Mouse (Mus musculus) left cerebral cortex, adult 8-10 months (tissue): ENCODE results near the gene Bdkrb2. TPM values are rescaled to one million over a fixed set of nuclear protein-coding genes. Genes with fewer than 3 reads are reported as not detected.

ENCODE experiments used
- DNase-seq, 2 experiments: peaks; one replicate each; pipeline ENCODE4 v3.0.0; 2022; ENCODE audit warnings: low spot score in 2 of 2
- total RNA-seq, 4 experiments: library from RNA; stranded (reverse); gene quantifications; 2 replicates each; pipeline ENCODE4 v1.2.4; 2022

The Bdkrb2 gene
- total RNA-seq, 4 experiments from 2014 or later = 0.68 to 1.2 (median 1.2) TPM

GRCm38 (mm10) chr12:105545696-105546435 is 17.2 kb upstream of the Bdkrb2 start:
- no peak for DNase-seq

GRCm38 (mm10) chr12:105546538-105546937 is 16.5 kb upstream of the Bdkrb2 start:
- no peak for DNase-seq

GRCm38 (mm10) chr12:105547151-105547550 is 15.9 kb upstream of the Bdkrb2 start:
- DNase-seq = no peak

GRCm38 (mm10) chr12:105548001-105548400 is 15.0 kb upstream of the Bdkrb2 start:
- no peak for DNase-seq

- DNase-seq = no peak
Measured at GRCm38 (mm10) chr12:105548881-105549280, 14.1 kb upstream of the Bdkrb2 start.

- no peak for DNase-seq
Measured at GRCm38 (mm10) chr12:105549835-105550802, 12.9 kb upstream of the Bdkrb2 start.

- DNase-seq = no peak
Measured at GRCm38 (mm10) chr12:105551551-105551989, 11.5 kb upstream of the Bdkrb2 start.

GRCm38 (mm10) chr12:105554151-105554772 is 8.8 kb upstream of the Bdkrb2 start:
- no peak for DNase-seq

- no peak for DNase-seq
Measured at GRCm38 (mm10) chr12:105555172-105555571, 7.9 kb upstream of the Bdkrb2 start.

- no peak for DNase-seq
Measured at GRCm38 (mm10) chr12:105557250-105557925, 5.6 kb upstream of the Bdkrb2 start.

GRCm38 (mm10) chr12:105561007-105561534 is 2.0 kb upstream of the Bdkrb2 start:
- peak in 1 of 2 experiments; percentile 55 for DNase-seq

GRCm38 (mm10) chr12:105562056-105562820 is 788 bp upstream of the Bdkrb2 start:
- DNase-seq = no peak

- DNase-seq = no peak
Measured at GRCm38 (mm10) chr12:105563726-105564275, 775 bp downstream of the Bdkrb2 start.

GRCm38 (mm10) chr12:105565221-105565620 is 2.2 kb downstream of the Bdkrb2 start:
- DNase-seq = no peak

- DNase-seq = no peak
Measured at GRCm38 (mm10) chr12:105571867-105572266, 8.8 kb downstream of the Bdkrb2 start.

GRCm38 (mm10) chr12:105572622-105573021 is 9.6 kb downstream of the Bdkrb2 start:
- no peak for DNase-seq

- DNase-seq = no peak
Measured at GRCm38 (mm10) chr12:105574356-105574755, 11.3 kb downstream of the Bdkrb2 start.

GRCm38 (mm10) chr12:105580490-105580889 is 17.5 kb downstream of the Bdkrb2 start:
- no peak for DNase-seq

GRCm38 (mm10) chr12:105582486-105582885 is 19.5 kb downstream of the Bdkrb2 start:
- no peak for DNase-seq

- no peak for DNase-seq
Measured at GRCm38 (mm10) chr12:105583484-105583883, 20.5 kb downstream of the Bdkrb2 start.
